Mouse (Mus musculus) kidney, embryonic 15.5 days (tissue): ENCODE results near the gene Gm43517. TPM values are rescaled to one million over a fixed set of nuclear protein-coding genes. Genes with fewer than 3 reads are reported as not detected.

Experiments
- ATAC-seq: fragments of 200-750 bp; cut with Nextera tagmentation; replicated peaks from 2 replicates; pipeline ENCODE4 v1.8.0; 2017; ENCODE audit warnings: moderate TSS enrichment; ENCODE audit not compliant: low FRiP score
- H3K27ac ChIP-seq: fragments of 300-500 bp; sonication (generic); 2 replicates; pipeline ENCODE4 v1.5.1; 2015; ENCODE audit warnings: mild to moderate bottlenecking, inconsistent platforms
- H3K27me3 ChIP-seq: fragments of 300-500 bp; sonication (generic); 2 replicates; pipeline ENCODE4 v1.6.1; 2015; ENCODE audit warnings: inconsistent platforms
- H3K36me3 ChIP-seq: fragments of 300-500 bp; sonication (generic); 2 replicates; pipeline ENCODE4 v1.6.1; 2015; ENCODE audit warnings: inconsistent platforms
- H3K4me1 ChIP-seq: fragments of 300-500 bp; sonication (generic); 2 replicates; pipeline ENCODE4 v1.6.1; 2015; ENCODE audit warnings: inconsistent platforms
- H3K4me2 ChIP-seq: fragments of 300-500 bp; sonication (generic); 2 replicates; pipeline ENCODE4 v1.6.1; 2015; ENCODE audit warnings: moderate library complexity, mild to moderate bottlenecking, inconsistent platforms
- H3K4me3 ChIP-seq: fragments of 300-500 bp; sonication (generic); replicated peaks from 2 replicates; pipeline ENCODE4 v1.5.1; 2015; ENCODE audit warnings: mild to moderate bottlenecking, inconsistent platforms
- H3K9ac ChIP-seq: fragments of 300-500 bp; sonication (generic); 2 replicates; pipeline ENCODE4 v1.6.1; 2015; ENCODE audit warnings: mild to moderate bottlenecking, inconsistent platforms
- H3K9me3 ChIP-seq: fragments of 300-500 bp; sonication (generic); replicated peaks from 2 replicates; pipeline ENCODE4 v1.6.1; 2016; ENCODE audit warnings: inconsistent platforms
- WGBS: fragments of 180-500 bp; shearing (Covaris S2); methylation state at CpG from one replicate; pipeline ENCODE4 v1.1.7; 2015; ENCODE audit warnings: mixed read lengths; 5-methylcytosine and 5-hydroxymethylcytosine counted together
- polyA plus RNA-seq: library from polyadenylated mRNA; unstranded; fragments of >200 nt; fragmentation: Nextera tagmentation; extraction: Ambion mirVana; gene quantifications from 2 replicates; pipeline ENCODE4 v1.2.1, GENCODE M21; 2015

The Gm43517 gene
- polyA plus RNA-seq, 1 experiment from 2014 or later: not detected

DNA sequence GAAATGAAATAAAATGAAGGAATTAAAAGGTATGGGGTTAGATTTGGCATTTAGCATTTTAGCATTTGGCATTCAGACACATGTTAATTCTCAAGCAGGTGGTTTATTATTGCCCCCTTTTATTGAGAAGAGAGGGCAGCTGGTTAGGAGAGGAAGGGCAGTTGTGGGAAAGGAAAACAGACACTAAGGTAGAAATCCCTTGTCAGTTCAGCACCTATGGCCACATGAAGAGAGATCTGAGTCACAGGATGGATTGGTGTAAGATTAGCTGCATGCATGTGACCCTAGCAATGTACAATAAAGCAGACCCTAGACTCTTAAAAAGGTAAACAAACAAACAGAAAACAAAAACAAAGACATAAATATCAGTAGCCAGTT, 13.2 kb downstream of the Gm43517 start:
- Histone ChIP-seq H3K4me1 (peaks cover 10% of the 10 kb centered on the region), H3K36me3 (no peaks in the 10 kb centered on the region), H3K4me3 (no peak overlapping the region), H3K27ac (no peak overlapping the region), H3K9ac (no peak overlapping the region), H3K9me3 (no peaks in the 10 kb centered on the region), H3K4me2 (no peak overlapping the region), H3K27me3 (peaks cover 79% of the 10 kb centered on the region)
- ATAC-seq: no peak

GRCm38 (mm10) chr12:49398636-49399035, 13.7 kb downstream of the Gm43517 start:
- Histone ChIP-seq H3K4me3 (no peak overlapping the region), H3K27me3 (peaks cover 82% of the 10 kb centered on the region), H3K9me3 (no peaks in the 10 kb centered on the region), H3K4me1 (peaks cover 10% of the 10 kb centered on the region), H3K9ac (no peak overlapping the region), H3K27ac (no peak overlapping the region), H3K36me3 (no peaks in the 10 kb centered on the region), H3K4me2 (no peak overlapping the region)
- WGBS: 20% methylated on average over 3 of the region's 3 CpGs
- ATAC-seq: no peak

GRCm38 (mm10) chr12:49399611-49400010, 14.6 kb downstream of the Gm43517 start:
- H3K9ac ChIP-seq: no peak overlapping the region
- H3K27me3 ChIP-seq: peaks cover 81% of the 10 kb centered on the region
- WGBS: 8% methylated on average over 1 of the region's 1 CpGs
- no peaks in the 10 kb centered on the region for H3K9me3 ChIP-seq
- no peak overlapping the region for H3K4me2 ChIP-seq
- no peak overlapping the region for H3K4me3 ChIP-seq
- no peak for ATAC-seq
- H3K36me3 ChIP-seq: no peaks in the 10 kb centered on the region
- H3K27ac ChIP-seq: no peak overlapping the region
- H3K4me1 ChIP-seq: peaks cover 10% of the 10 kb centered on the region

- Histone ChIP-seq H3K4me2 (no peak overlapping the region), H3K36me3 (no peaks in the 10 kb centered on the region), H3K9me3 (no peaks in the 10 kb centered on the region), H3K27me3 (peaks cover 81% of the 10 kb centered on the region), H3K9ac (no peak overlapping the region), H3K4me3 (no peak overlapping the region), H3K4me1 (peaks cover 10% of the 10 kb centered on the region), H3K27ac (no peak overlapping the region)
- WGBS: 4% methylated on average over 9 of the region's 9 CpGs
- ATAC-seq: no peak
Measured at GRCm38 (mm10) chr12:49400036-49400852, 15.3 kb downstream of the Gm43517 start.

- Histone ChIP-seq H3K4me1 (peaks cover 10% of the 10 kb centered on the region), H3K4me2 (peak overlapping the region; percentile 69), H3K4me3 (peak overlapping the region; percentile 42), H3K36me3 (no peaks in the 10 kb centered on the region), H3K27ac (no peak overlapping the region), H3K9ac (no peak overlapping the region), H3K9me3 (no peaks in the 10 kb centered on the region), H3K27me3 (peaks cover 79% of the 10 kb centered on the region)
- ATAC-seq: peak; percentile 86
- under 1% methylated on average over 8 of the region's 8 CpGs for WGBS
Measured at GRCm38 (mm10) chr12:49400853-49401118, 15.8 kb downstream of the Gm43517 start.

DNA sequence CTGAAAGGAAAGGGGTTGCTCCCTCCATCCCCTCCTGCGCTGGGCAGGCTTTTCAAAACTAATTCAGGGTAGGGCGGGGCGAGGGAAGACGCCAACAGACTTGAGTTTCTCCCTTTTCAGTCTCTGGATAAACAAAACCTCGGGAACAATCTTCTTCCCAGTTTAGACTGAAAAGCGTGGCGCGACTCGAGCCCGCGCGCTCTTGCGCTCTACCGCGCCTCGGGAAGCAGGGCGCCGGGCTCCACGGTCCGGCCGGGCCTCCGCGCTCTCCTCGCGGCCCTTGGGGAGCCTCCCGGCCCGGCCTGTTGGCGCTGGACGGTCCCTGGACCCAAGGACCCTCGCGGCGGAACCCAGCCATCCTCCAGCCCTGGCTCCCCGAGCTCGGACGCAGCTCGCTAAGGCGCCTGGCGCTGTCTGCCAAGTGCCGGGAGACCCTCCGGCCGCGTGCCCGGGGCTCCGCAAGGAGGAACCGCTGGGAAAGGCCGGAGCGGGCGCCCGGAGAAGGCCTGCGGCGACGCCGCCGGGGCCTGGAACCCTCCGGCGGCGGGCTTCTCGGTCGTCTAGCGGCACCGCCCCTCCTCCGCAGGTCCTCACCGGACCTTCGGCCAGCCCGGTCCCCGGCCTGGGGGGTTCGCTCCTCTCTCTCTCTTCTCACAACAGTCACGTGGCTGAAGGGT, 16.3 kb downstream of the Gm43517 start:
- peak; percentile 82 for ATAC-seq
- WGBS: under 1% methylated on average over 63 of the region's 68 CpGs

GRCm38 (mm10) chr12:49401796-49402130, 16.8 kb downstream of the Gm43517 start:
- Histone ChIP-seq H3K36me3 (no peaks in the 10 kb centered on the region), H3K27ac (no peak overlapping the region), H3K4me1 (peaks cover 10% of the 10 kb centered on the region), H3K4me3 (peak overlapping the region; percentile 42), H3K4me2 (peak overlapping the region; percentile 69), H3K27me3 (peaks cover 77% of the 10 kb centered on the region), H3K9ac (no peak overlapping the region), H3K9me3 (no peaks in the 10 kb centered on the region)
- WGBS: 1% methylated on average over 5 of the region's 5 CpGs
- ATAC-seq: no peak

More for the DNA sequence above, 16.3 kb downstream of the Gm43517 start:
- no peak overlapping the region for H3K27ac ChIP-seq
- H3K9me3 ChIP-seq: no peaks in the 10 kb centered on the region
- H3K36me3 ChIP-seq: no peaks in the 10 kb centered on the region
- H3K9ac ChIP-seq: no peak overlapping the region; the same call in 1 of the 2 replicates
- H3K4me2 ChIP-seq: peak overlapping the region; percentile 69
- H3K27me3 ChIP-seq: peaks cover 78% of the 10 kb centered on the region
- peak overlapping the region; percentile 42 for H3K4me3 ChIP-seq
- H3K4me1 ChIP-seq: peaks cover 10% of the 10 kb centered on the region

DNA sequence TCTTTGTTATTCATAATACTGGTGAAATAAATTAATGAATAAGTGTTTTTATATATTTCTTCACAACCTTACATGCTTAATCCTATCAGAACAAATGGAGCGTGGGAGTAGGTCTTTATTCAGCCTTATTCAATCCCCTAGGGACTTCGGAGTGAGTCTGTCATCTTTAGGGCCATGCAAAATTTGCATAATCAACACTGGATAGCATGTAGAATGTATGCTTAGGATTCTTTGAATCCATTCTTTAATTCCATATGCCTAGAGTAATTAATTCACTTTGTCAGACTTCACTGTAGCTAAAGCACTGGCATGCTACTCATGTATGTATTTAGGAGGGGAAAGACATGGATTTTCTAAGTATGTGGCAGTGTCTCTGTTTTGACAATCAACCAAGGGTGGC, 24.9 kb downstream of the Gm43517 start:
- ATAC-seq: no peak
- no peaks in the 10 kb centered on the region for H3K9me3 ChIP-seq
- 84% methylated on average over 2 of the region's 2 CpGs for WGBS

GRCm38 (mm10) chr12:49417963-49418362, 33.0 kb downstream of the Gm43517 start:
- no peak for ATAC-seq
- Histone ChIP-seq H3K36me3 (no peaks in the 10 kb centered on the region), H3K4me3 (no peak overlapping the region), H3K27me3 (peaks cover 5% of the 10 kb centered on the region; the same call in 1 of the 2 replicates), H3K27ac (no peak overlapping the region), H3K4me2 (no peak overlapping the region), H3K9ac (no peak overlapping the region), H3K9me3 (no peaks in the 10 kb centered on the region), H3K4me1 (no peaks in the 10 kb centered on the region)
- WGBS: 71% methylated on average over 3 of the region's 3 CpGs

More for the DNA sequence above, 24.9 kb downstream of the Gm43517 start:
- Histone ChIP-seq H3K27me3 (peaks cover 27% of the 10 kb centered on the region), H3K27ac (no peak overlapping the region), H3K4me2 (no peak overlapping the region), H3K4me3 (no peak overlapping the region), H3K9ac (no peak overlapping the region), H3K36me3 (no peaks in the 10 kb centered on the region), H3K4me1 (no peaks in the 10 kb centered on the region)

Other genes starting within 250 kb of the Gm43517 start
- gene Foxg1, start 2.5 kb upstream of the Gm43517 start, polyA plus RNA-seq: not detected in 2 replicates